Mouse (Mus musculus): ENCODE data around the gene Stradb.
"Not testable (repeated sequence)": the region's sequence is repeated elsewhere in the genome, so short reads cannot be mapped to it uniquely, and the experiment has no call there.

The Stradb gene

GRCm38 (mm10) chr1:58973366-58974221, at the start of gene Stradb, which contains the start of gene Trak2:
TSS of gene Stradb (plus strand) at chr1:58973522.
TSS of gene Trak2 (minus strand) at chr1:58973430.
- in situ Hi-C loops (cut with MseI, MboI) = no loop called here

GRCm38 (mm10) chr1:58926664-58927063, 46.7 kb upstream of the Stradb start:
- in situ Hi-C loops (cut with MseI, MboI) = no loop called here

GRCm38 (mm10) chr1:58936746-58937605, 36.3 kb upstream of the Stradb start:
- in situ Hi-C loops (cut with MseI, MboI) = no loop called here

DNA sequence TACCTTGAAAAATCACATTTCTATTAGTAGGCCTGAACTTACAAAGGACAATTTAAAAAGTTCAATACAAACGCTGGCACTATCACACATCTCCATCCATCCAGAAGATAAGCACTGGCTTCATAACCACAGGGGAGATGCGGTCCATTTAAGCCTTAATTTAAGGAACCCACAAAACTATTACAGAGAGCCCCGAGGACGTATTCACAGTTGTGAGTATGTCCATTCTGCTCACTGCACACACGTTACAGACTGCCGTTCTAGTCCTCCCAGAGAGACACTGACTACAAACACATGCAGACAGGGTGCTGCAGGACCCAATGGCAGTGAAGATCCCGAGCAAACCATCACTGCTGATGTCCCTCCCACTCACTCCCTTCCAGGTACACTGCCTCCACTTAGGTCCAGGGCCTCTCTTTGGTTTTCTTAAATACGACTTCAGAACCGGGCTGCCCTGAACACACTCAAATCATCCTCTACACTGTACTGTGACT, 35.7 kb upstream of the Stradb start:
- in situ Hi-C loops (cut with MseI, MboI) = no loop called here

DNA sequence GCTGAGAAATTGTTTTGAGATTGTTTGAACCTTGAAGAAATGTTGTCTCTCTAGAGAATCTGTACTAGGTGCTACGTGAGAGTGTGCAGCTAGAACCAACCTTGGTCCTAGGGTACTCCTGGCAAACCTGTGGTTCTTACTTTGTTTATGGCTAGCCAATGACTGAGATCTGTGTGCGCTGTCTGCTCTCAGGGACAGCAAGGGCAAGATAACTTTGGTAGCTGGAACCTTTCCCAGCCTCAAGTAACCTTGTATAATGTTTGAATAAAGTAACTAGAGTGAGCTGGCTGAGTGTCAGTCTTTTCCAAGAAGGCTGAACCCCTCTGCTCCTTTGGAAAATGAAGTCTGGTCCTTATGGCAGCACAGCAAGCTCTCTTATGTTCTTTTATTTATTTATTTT, 27.8 kb upstream of the Stradb start:
- in situ Hi-C loops (cut with MseI, MboI) = no loop called here

- in situ Hi-C loops (cut with MseI, MboI) = no loop called here
Measured at GRCm38 (mm10) chr1:58945960-58946670, 27.2 kb upstream of the Stradb start.

DNA sequence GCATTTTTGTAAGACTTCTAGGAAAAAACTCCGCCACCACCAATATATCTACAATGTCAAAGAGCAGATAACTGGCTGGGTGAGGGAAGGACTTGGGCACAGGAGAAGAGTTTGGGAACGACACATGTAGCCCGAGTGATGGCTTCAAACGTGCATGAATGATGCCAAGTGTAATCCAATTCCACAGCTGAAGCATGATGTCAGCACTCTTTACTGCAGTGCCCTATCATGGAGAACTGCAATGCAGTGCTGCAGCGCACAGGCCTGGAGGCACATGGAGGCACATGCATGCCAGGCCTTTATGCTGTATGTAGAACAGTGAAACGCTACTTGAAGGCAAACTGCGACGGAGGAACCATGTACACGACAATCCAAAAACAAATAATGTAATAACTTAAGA, 26.6 kb upstream of the Stradb start:
- in situ Hi-C loops (cut with MseI, MboI) = no loop called here

- in situ Hi-C loops (cut with MseI, MboI) = no loop called here
Measured at GRCm38 (mm10) chr1:58949561-58950106, 23.7 kb upstream of the Stradb start.

DNA sequence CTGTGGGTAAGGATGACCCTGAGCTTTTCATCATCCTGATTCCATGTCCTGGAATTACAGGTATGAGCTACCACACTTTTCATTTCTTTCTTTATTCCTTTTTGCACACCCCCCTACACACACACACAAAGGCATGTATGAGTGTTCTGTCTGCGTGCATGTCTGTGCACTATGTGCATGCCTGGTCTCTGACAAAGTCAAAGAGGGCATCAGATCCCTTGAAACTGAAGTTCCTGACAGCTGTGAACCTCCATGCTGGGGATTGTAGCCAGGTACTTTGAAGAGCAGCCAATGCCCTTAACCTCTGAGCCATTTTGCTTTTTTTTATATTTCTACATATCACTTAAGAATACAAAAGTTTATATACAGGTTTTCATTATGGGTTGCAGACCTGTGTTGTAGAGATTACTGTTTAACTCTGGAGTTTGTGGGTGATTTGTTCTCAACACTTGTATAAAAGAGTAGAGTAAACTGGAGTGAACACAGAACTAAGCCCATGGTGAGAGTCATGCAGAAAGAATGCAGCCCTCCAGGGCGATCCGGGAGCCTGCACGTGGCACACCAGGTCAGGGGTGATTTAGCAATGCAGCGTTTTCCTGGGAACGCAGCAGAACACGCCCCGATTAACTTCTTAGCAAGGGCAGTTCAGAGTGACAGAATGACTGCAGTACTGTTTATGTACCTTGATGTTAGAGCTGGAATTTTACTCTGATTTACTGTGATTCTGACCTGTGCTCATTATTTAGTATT, 22.2 kb upstream of the Stradb start:
- in situ Hi-C loops (cut with MseI, MboI) = no loop called here

DNA sequence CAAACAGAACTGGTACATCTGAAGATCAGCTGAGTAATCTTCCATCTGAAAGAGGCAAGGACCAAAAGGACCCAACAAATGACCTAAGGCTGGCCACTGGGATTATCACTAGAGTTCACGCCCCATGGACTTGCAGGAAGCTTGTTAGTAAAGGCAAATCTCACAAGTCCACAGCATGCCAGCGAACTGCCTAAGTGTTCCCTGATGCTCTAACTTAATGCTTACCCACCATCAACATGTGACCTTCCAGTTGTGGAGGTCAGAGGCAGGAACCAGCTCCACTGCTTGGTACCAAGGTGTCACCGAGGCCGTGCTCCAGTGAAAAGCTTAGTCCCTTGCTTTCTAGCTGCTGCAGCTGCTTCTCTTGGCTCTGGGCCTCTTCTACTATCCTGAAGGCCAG, 21.5 kb upstream of the Stradb start:
- in situ Hi-C loops (cut with MseI, MboI) = no loop called here

DNA sequence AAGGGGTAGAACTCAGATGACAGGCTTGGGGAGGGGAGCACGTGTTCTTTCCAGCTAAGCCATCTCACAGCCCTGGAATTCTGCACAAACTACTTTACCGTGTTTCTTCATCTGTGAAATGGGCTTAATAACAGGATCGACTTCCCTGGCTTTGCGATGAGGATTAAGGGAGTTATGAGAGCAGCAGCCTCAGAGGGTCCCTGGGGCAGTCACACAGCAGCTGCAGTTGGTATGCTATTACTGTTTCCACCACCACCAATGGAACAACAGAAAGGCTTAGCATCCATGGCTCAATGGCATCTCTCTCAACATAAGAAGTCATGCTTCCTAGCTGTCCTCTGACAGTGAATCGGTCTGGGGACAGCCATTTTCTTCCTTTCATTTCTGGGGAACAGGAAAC, 20.8 kb upstream of the Stradb start:
- in situ Hi-C loops (cut with MseI, MboI) = no loop called here

DNA sequence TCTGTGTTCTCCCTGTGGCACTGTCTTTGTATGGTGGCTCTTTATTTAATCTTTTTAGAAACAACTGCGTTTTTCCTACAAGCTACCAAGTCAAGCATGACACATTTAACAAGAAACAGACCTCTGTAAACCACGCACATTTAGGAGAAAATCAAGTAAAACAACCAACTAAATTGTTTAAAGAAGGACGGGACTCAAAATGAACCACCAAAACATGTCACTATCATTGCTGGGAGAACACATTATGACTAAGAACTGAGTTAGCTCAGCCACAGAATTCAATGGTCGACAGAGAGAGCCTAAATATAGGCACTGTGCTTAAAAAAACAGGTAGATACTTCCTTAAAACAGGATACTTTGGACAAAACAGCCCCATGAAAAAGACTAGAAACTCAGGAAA, 20.3 kb upstream of the Stradb start:
- in situ Hi-C loops (cut with MseI, MboI) = no loop called here

DNA sequence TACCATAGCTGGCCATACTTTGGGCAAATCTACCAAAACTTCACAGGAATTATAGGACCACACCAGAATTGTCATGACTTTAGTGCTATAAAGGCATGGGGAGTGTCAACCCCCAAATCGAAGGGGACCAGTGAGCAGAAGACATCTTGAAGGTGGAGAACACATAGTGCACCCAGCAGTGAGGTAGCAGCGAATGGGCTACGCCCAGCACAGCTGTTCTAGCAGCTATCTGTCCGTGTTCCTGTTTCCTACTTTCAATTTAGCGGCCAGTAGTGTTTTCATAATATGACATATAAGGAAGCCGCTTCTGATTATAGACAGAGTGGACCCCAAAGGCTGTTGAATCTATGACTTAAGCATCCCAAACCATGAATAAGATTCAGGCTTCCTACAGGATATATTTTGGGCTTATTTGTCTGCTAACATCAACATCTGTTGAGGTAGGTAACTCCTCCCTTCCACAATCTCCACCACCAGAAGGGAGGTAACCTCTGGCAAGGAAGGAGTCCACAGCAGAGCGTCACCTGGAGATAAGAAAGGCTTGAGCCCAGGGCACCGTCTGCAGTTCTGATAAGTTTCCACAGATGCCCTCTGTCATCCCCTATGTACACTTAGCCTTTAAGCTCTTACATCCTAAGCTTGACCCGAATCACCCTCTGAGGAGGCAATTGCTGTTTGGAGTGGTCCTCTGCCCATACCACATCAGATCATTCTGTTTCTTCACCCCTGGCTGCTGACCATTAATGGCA, 19.5 kb upstream of the Stradb start:
- in situ Hi-C loops (cut with MseI, MboI) = no loop called here

- in situ Hi-C loops (cut with MseI, MboI) = no loop called here
Measured at GRCm38 (mm10) chr1:58954578-58955410, 18.5 kb upstream of the Stradb start.

DNA sequence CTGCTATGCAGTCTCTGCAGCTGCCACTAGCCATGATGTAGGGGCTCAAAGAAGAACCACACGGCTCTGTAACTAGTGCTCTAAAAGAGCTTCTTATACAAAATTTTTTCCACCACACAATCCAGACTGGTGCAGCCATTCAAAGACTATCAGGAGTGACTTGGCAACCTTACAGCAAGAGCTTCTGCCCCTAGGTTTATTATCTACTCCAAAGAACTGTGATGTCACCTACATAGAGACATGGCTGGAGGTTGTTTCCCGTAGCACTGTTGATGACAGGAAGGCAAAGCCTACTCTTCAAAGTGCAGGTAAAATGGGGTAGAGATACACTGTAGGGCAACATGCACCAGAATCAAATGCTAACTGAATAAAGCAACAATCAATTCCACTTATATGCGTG, 17.6 kb upstream of the Stradb start:
- in situ Hi-C loops (cut with MseI, MboI) = no loop called here

- in situ Hi-C loops (cut with MseI, MboI) = no loop called here
Measured at GRCm38 (mm10) chr1:58956229-58956628, 17.1 kb upstream of the Stradb start.

DNA sequence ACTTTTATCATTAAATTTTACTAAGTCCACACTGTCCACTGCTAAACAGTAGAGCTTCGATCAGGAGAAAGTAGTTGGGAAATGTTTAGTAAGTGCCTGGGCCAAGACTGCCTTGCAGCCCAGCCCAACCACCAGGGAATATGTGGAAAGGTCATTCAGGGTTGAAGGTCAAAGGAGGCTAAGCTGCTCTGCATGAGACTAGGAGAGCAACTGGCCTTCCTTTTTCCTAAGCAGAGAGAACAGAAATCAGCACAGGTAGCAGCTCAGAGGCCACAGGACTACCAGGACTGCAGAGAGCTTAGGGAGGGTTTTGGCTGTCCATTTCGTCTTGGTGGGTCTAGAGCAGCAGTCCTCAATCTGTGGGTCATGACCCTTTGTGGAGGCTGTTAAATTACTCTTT, 15.4 kb upstream of the Stradb start:
- in situ Hi-C loops (cut with MseI, MboI) = no loop called here

- in situ Hi-C loops (cut with MseI, MboI) = not testable (repeated sequence)
Measured at GRCm38 (mm10) chr1:58958789-58959526, 14.4 kb upstream of the Stradb start.
